8 mouse cellular contexts compared by ENCODE assay signal in genomic region chr7:143783996-143784829, GRCm38 (mm10). TPM values are rescaled to one million over a fixed set of nuclear protein-coding genes. Genes with fewer than 3 reads are reported as not detected.
A peak's percentile ranks its signal among the peaks of the same experiment; 100 is the strongest.
DNase-seq lines count a peak whose midpoint lies in the region; ATAC-seq lines count a peak whose summit lies in the region.

Gene Mrgpre, minus strand, starts transcription at chr7:143784500.

- 15% methylated on average over 21 of the region's 21 CpGs for WGBS in macrophage (ENCODE audit: missing documents)

- H3K27ac ChIP-seq in macrophage: no peak within 1 kb of the TSS

- peak; percentile 78 for DNase-seq in embryo, embryonic 10 days (ENCODE audit: low spot score)
- DNase-seq in gastrocnemius, postnatal 25 days: peak; percentile 89
- DNase-seq in left cerebral cortex, adult 8-10 months (ENCODE audit: low spot score in 2 of 2): peak; percentile 40 to 77
- DNase-seq in right cerebral cortex, adult 2 months (ENCODE audit: low spot score in 2 of 2): peak; percentile 58 to 64
- DNase-seq in urinary bladder, adult 2 months (ENCODE audit: low spot score): peak; percentile 57

- no peaks in the 10 kb centered on the region for H3K79me2 ChIP-seq in macrophage (ENCODE audit: inconsistent target)

- H3K36me3 ChIP-seq in macrophage (ENCODE audit: inconsistent target): no peaks in the 10 kb centered on the region

- peak within 1 kb of the TSS; percentile 0; the same call in 1 of the 2 replicates for H3K4me3 ChIP-seq in macrophage (ENCODE audit: inconsistent target)

- ATAC-seq in activated CD4-positive, CD25-positive, alpha-beta regulatory T cell, adult 4 months: peak; percentile 68
- peak; percentile 66 for ATAC-seq in inflammation-experienced regulatory T-cells, adult 6 months

RNA-seq across cellular contexts. Expression of gene Mrgpre, which starts in this region (rescaled TPM):
- 1 to 10 TPM; 4.8 to 4.9 TPM for polyA plus RNA-seq in activated CD4-positive, CD25-positive, alpha-beta regulatory T cell, adult 4 months (2017; shearing (Covaris generic))
- under 1 TPM; 0.64 to 0.67 TPM for total RNA-seq in gastrocnemius, postnatal 25 days (2021)
- polyA plus RNA-seq in inflammation-experienced regulatory T-cells, adult 6 months (2017; shearing (Covaris generic)): 1 to 10 TPM; 3.9 to 6.4 (median 4.2) TPM
- 1 to 10 TPM; 7.0 to 8.4 (median 7.8) TPM for total RNA-seq in left cerebral cortex, adult 8-10 months (2022)
- 1 to 10 TPM in 3 of 26 experiments, under 1 TPM in 14, not detected in 9; 0.15 to 1.6 (median 0.33) TPM for total RNA-seq in macrophage (2018; cell fraction: chromatin; rRNA removed)
- total RNA-seq in macrophage (2018; cell fraction: cytosol; rRNA removed): 1 to 10 TPM in 25 of 26 experiments, under 1 TPM in 1; 0.80 to 6.9 (median 2.2) TPM
- 1 to 10 TPM in 24 of 26 experiments, under 1 TPM in 2; 0.58 to 4.2 (median 2.0) TPM for total RNA-seq in macrophage (2018; cell fraction: nucleus; rRNA removed)
- 3.9 to 5.1 TPM (median 4.2 TPM) in 3 replicates for polyA plus RNA-seq in macrophage (2018)
- polyA plus RNA-seq in urinary bladder, adult 2 months (2012; rRNA removed): 1.2 and 2.1 TPM in 2 replicates

Comparison
In these comparisons a context has a peak if more than half of its experiments do, and no peak if none do; other contexts are left out.
1. RNA of gene Mrgpre (total RNA-seq): 7.0 to 8.4 TPM in left cerebral cortex, adult 8-10 months; 0.64 to 0.67 TPM in gastrocnemius, postnatal 25 days; every median in the first group is over 4 times any median in the second.
2. Peak in DNase-seq in gastrocnemius, postnatal 25 days; RNA of the gene not detected or under 1 TPM.
3. Peak in every context shown above with its lines, with median percentiles within 50 percentile points of each other: DNase-seq.